Mouse (Mus musculus) heart, adult 9 months (tissue): Measurements from ENCODE around the gene Zbtb25.

Source experiments
- DNase-seq, 2 experiments: peaks; one replicate each; pipeline ENCODE4 v3.0.0; 2022; ENCODE audit warnings: low spot score in 2 of 2

Zbtb25 gene

GRCm38 (mm10) chr12:76377059-76377458 is 7.7 kb upstream of the Zbtb25 start:
- no peak for DNase-seq

GRCm38 (mm10) chr12:76376649-76377048 is 7.2 kb upstream of the Zbtb25 start:
- no peak for DNase-seq

GRCm38 (mm10) chr12:76375506-76375905 is 6.1 kb upstream of the Zbtb25 start:
- no peak for DNase-seq

GRCm38 (mm10) chr12:76374911-76375310 is 5.5 kb upstream of the Zbtb25 start:
- DNase-seq, result no peak

- no peak for DNase-seq
Observed at GRCm38 (mm10) chr12:76373991-76374390, 4.6 kb upstream of the Zbtb25 start.

- DNase-seq, result no peak
Observed at GRCm38 (mm10) chr12:76372881-76373818, 3.7 kb upstream of the Zbtb25 start.

GRCm38 (mm10) chr12:76372046-76372445 is 2.6 kb upstream of the Zbtb25 start:
- DNase-seq, result no peak

- DNase-seq, result peak; percentile 78 to 79
Observed at GRCm38 (mm10) chr12:76370831-76371571, 1.6 kb upstream of the Zbtb25 start.

- DNase-seq, result peak; percentile 81 to 83
Observed at GRCm38 (mm10) chr12:76369978-76370830, 802 bp upstream of the Zbtb25 start, which contains the start of gene Zbtb1. Zbtb1 (plus strand) TSS chr12:76370266.

GRCm38 (mm10) chr12:76368790-76369205 is 604 bp downstream of the Zbtb25 start:
- peak in 1 of 2 experiments; percentile 33 for DNase-seq

- no peak for DNase-seq
Observed at GRCm38 (mm10) chr12:76368201-76368789, 1.1 kb downstream of the Zbtb25 start.

- DNase-seq, result peak in 1 of 2 experiments; percentile 18
Observed at GRCm38 (mm10) chr12:76367096-76367995, 2.1 kb downstream of the Zbtb25 start.

- DNase-seq, result no peak
Observed at GRCm38 (mm10) chr12:76366276-76366675, 3.1 kb downstream of the Zbtb25 start.

GRCm38 (mm10) chr12:76362303-76362676 is 7.1 kb downstream of the Zbtb25 start:
- DNase-seq, result no peak

- DNase-seq, result no peak
Observed at GRCm38 (mm10) chr12:76361405-76362302, 7.7 kb downstream of the Zbtb25 start.

GRCm38 (mm10) chr12:76360868-76361267 is 8.5 kb downstream of the Zbtb25 start:
- no peak for DNase-seq

GRCm38 (mm10) chr12:76349680-76350220 is 19.7 kb downstream of the Zbtb25 start:
- no peak for DNase-seq

GRCm38 (mm10) chr12:76345759-76346455 is 23.5 kb downstream of the Zbtb25 start:
- DNase-seq, result no peak
